Mouse (Mus musculus): ENCODE results near the gene Flt3l.
A peak's percentile ranks its signal among the peaks of the same experiment; 100 is the strongest.

The Flt3l gene

DNA sequence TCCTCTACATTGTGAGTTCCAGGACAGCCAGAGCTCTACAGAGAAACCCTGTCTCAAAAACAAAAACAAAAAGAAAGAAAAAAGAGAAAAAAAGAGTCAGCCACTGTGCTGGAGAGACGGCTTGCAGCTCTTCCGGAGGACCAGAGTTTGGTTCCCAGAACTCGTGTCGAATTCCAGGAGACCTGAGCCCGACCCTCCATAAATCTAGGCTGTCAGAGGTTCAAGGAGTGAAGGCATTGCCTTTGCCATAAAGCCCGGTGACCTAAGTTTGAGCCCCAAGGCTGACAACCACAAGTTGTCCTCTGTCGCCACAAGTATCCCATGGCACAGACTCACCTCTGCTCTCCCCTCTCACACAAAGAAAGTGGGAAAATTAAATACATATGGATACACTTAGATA, 42.1 kb downstream of the Flt3l start:
- DNase-seq: no peak

DNA sequence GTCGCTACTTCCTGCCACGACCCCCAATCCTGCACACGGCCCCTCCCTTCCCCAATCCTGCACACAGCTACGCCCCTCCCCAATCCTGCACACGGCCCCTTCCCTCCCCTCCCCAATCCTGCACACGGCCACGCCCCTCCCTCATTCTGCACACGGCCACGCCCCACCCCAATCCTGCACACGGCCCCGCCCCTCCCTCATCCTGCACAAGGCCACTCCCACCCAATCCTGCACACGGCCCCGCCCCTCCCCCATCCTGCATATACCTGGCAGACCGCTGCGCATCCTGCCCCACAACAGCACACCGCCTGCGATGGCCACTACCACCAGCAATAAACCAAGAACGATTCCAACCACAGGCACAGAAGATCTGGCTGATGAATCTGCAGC, 42.7 kb downstream of the Flt3l start:
- no peak for DNase-seq

DNA sequence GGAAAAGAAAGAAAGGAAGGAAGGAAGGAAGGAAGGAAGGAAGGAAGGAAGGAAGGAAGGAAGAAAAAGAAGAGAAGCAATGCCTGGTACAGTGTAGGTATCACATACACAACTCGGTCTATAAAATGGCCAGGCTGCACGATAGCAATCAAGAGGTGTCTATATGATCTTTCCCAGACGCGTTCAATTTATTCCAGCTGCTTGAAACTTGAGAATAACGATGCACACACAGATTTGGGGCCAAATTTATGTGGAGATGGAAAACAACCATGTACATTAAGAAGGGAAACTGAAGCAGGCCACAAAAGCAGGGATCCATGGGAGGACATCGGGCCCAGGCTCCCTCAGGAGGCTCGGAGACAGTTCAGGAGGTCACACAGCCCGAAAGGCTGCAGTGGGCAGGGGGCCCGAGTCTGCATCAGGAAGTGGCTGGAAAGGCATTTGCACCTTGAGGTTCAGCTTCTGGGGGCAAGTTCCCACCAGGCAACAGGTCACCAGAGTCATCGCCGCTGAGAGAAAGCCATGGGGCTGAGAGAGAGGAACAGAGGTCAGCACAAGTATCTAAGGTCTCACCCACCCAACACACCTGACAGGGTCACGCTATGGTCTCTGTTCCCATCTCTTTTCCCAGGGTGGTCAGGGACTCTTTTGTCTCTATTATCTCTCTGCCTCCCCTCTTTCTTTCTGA, 43.3 kb downstream of the Flt3l start:
- no peak for DNase-seq

DNA sequence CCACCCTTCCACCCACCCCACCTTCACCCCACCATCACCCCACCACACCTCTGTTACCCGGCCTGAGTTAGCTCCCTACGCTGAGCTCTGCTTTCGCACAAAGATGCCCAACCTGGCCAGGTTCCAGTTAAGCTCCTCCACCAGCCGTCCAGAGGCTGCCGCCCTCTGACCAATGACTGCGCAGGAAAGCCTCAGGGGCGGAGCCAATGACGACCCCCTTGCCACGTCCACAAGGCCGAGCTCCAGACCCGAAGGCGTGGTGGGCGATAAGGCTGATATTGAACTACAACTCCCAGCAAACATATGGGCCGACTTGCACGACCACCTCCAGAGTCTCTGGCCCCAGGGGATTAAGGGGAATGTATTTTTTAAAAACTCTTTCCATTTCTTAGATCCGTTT, 44.2 kb downstream of the Flt3l start, which contains the start of gene Rcn3:
Gene Rcn3, minus strand, starts transcription at position 174 of the 400 bp plus-strand sequence.
- peak; percentile 82 for DNase-seq

DNA sequence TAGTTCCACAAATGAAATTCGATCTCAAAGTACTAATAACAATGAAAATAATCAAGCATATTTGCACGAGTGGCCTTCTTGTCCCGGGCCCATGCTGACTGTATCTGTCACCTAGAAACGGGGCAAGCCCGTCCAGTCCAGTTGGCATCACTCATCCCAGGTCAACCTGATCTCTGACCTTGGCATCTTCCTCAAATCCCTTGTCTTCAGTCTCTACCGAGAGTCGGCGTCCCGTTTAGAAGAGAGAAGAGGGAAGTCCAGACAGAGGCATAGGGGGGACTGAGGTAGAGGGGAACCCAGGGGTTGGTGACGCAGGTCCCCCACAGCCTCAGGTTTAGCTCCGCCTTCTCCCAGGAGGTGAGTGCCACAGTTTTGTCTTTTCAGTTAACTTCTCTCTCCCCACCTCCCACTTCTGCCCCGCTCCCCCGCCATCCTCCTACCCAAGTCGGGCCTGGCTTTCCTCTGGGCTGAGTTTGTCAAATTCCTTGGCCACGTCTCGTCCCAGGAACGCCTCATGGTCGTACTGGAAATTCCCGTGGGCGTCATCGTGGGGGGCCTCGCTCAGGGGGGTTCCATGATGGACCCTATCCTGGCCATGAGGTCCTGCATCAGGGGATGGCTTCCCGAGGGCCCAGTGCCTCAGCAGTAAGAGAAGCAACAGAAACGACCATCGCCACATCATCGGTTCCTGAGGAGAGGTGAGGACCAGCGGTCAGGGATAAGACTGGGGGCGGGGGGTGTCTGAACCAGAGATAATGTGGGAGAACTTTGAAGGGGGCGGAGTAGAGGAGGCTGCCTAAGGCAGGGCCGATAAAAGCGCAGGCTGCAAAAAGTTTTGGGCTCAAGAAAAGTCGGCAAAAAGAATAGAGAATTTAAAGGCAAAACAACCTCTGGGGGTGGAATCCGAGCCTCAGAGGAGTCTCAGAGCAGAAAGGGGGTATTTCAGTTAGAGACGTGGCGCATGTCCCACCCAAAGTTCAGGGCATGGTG, 44.9 kb downstream of the Flt3l start:
- DNase-seq: no peak

DNA sequence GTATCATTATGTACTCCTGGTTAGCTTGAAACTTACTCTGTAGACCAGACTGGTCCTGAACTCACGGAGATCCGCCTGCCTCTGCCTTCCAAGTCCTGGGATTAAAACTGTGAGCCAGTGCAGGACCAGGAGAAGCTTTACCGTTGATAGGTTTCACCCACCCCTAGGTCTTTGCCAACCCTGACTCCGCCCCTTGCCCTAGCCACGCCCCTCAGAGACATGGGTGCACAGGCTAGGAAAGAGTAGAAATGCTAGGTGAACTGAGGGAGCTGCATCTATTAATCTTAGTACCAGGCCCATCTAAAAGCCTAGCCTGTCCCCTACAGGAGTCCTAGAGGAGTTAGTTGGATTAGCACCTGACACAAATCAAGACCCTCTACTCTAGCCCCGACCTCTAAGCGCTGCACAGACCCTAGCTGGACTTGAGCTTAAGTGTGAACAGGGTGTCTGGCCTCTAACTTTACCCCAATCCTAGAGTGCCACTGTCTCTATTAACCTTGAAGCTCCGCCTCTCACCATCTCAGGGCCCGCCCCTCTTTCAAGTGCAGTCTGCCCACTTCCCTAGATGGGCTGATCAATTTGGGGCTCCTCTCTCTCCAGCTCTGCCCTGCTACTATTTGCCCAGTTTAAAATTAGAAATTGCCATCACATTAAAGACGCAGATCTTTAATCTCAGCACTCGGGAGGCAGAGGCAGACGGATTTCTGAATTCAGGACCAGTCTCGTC, 45.8 kb downstream of the Flt3l start:
- DNase-seq: no peak

DNA sequence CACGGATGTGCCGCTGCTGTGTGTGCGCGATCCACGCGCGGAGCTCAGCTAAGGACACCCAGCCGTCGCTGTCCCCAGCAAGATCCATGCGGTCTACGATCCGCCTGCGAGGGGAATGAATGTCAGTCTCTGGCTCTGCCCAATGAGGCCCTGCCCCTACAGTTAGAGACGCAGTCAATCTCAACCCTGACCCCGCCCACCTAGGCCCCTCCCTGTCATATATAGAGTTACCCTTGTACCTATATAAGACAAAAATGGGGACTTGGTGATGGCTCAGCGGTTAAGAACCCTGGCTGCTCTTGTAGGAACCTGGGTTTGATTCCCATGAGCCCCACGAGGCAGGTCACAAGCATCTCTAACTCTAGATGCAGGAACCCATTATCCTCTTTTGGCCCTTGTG, 47.6 kb downstream of the Flt3l start:
- no peak for DNase-seq

DNA sequence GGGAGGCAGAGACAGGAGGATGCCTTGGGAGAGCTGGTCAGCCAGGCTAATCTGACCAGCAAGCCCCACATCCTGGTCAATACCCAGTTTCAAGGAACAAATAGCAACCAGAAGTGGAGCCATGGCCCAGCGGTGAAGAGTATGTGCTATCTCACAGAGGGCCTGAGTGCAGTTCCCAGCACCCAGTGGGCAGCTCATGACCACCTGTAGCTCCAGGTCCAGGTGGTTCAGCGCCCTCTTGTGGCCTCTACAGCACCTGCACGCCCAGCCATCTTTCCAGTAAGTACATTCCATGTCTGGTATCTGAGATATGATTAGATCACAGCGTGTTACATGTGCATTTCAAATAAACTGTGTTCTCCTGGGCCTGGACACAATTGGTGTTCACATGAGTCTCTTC, 50.1 kb downstream of the Flt3l start:
- DNase-seq: no peak

DNA sequence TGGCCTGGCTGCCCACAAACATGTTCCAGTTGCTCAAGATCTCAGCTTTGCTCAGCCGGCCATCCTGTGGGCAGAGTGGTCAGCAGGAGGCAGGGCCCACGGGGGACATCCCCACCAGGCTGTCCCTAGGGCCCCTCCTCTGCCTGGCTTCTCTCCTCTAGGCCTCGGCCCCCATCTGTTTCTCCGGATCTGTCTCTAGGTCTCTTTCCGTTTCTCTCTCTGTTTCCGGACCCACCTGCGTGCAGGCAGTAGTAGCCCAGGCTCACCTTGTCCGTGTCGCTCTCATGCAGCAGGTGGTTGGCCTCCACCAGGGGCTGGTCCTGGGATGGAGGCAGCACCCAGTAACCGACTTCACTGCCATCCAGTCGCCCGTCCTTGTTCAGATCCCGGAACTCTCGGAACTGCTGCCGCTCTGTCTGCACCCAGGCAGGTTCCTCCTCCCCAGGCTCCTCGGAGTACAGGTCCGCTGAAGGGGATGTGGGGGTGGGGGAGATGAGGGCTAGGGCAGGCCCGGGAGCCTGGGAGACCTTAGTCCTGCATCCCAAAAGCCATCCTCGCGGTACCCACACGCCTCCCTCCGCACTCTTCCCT, 52.8 kb downstream of the Flt3l start:
- no peak for DNase-seq

DNA sequence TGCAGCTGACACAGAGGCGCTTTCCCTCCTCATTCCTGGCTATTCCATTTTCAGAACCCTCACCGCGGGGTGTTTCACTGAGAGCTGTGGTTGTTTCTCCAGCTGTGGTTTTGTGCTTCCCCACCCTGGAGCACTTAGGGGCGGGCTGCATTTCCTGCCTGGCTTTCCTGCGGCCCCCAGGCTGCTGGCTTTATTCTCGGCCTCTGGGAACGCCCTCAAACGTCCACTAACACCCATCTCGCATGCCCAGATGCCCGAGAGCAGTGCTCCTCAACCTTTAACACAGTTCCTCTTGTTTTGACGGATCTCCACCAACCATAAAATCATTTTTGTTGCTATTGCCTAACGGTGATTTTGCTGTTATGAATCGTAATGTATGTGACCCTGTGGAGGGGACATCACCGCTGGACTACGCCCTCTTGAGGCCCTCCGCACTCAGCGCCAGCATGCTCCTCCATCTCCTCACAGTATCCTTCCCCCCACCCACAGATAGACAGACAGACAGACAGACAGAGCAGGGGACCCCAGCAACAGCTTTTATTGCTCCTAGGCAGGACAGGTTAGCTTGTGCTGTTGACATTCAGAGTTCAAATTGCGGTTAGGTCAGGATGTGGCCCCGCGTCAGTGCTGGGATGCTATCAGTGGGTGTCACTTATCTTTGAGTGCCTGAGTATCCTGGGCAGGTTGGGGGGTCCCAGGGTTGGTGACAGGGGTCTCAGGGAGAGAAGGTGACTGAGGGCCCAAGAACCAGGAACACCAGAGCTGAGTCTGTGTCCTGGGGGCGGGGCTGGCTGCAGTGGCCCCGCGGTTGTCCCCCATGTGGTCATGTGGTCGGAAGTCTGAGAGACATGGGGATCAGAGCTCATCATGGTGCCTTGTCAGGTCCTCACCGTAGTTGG, 53.6 kb downstream of the Flt3l start:
- peak; percentile 62 for DNase-seq

DNA sequence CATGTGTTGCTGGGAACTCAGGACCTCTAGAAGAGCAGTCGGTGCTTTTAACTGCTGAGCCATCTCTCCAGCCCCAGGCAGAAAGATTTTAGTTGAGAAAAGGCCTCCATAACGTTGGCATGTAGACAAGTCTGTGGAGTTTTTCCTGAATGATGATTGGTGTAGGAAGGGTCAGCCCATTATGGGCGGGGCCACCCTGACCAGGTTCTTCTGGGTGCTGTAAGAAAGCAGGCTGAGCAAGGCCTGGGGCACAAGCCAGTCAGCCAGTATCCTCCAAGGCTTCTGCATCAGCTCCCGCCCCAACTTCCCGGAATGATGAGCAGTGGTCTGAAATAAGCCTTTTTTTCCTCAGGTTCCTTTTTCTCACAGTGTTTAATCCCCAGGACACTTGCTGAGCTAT, 55.2 kb downstream of the Flt3l start:
- DNase-seq: no peak

DNA sequence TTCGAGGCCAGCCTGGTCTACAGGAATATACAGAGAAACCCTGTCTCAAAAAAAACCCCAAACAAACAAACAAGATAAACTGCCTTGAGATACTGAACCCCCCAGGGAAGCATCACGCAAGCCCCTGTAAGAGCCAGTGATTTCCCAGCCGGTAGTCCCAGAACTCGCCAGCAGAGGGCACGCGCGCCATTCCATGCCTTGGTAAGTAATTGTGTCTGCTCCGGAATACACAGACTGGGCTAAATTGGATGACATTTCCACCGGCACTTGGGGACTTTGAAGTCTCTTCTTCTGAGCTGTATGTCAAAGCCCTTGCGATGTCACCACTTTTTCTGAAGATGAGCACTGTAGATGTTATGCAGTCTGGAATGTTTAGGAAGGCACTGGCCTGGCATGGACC, 56.4 kb downstream of the Flt3l start:
- DNase-seq: peak; percentile 96

All from lung, postnatal 14 days (tissue).